Mouse (Mus musculus): ENCODE data around the gene Gm11444. TPM values are rescaled to one million over a fixed set of nuclear protein-coding genes. Genes with fewer than 3 reads are reported as not detected.

Gm11444 gene
- polyA plus RNA-seq, 1 experiment from 2014 or later: not detected

DNA sequence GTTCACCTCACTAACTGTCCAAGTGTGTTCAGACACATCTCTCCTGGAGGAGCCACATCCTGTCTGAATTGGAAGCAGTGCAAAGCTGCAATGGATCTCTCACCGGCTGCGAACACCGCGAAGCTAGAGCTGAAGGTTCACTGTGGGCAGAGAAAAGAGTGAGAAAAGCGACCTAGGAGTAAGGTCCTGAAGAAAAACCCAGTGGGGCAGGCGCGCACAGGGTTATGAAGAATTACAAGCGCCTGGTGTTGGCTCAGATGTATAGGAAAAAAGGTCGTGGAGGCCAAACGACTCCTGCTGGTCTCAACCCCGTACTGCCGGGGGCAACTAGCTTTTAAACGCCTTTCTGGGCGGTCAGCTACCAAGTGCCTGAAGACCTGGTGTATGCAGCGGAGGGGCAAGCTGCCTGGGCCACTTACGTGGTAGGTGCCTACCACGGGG, 19.2 kb downstream of the Gm11444 start:
- H3K9me3 ChIP-seq (ENCODE audit: control insufficient read depth, low read length): no peaks in the 10 kb centered on the region
- ATAC-seq (ENCODE audit: insufficient number of reproducible peaks, low FRiP score, low TSS enrichment, low read depth): no peak
- peak overlapping the region; percentile 61 for H3K4me3 ChIP-seq (ENCODE audit: low read depth, low read length)
- WGBS: under 1% methylated on average over 17 of the region's 17 CpGs
- peak; percentile 78 for DNase-seq (ENCODE audit: low spot score)
- H3K4me1 ChIP-seq (ENCODE audit: control insufficient read depth, insufficient read depth, low read length): peaks cover 31% of the 10 kb centered on the region
- H3K9ac ChIP-seq (ENCODE audit: low read length): peak overlapping the region; percentile 32
- H3K27me3 ChIP-seq (ENCODE audit: control insufficient read depth, insufficient read depth, low read length): peaks cover 80% of the 10 kb centered on the region
- peak overlapping the region; percentile 68 for H3K27ac ChIP-seq (replicated peaks; ENCODE audit: low read depth, low read length)
- H3K36me3 ChIP-seq (ENCODE audit: control insufficient read depth, insufficient read depth, low read length): no peaks in the 10 kb centered on the region
- peak overlapping the region; percentile 55 for H3K4me2 ChIP-seq (ENCODE audit: low read depth, severe bottlenecking)

GRCm38 (mm10) chr11:85829520-85830440, 20.4 kb downstream of the Gm11444 start:
- H3K4me1 ChIP-seq (ENCODE audit: control insufficient read depth, insufficient read depth, low read length): peaks cover 40% of the 10 kb centered on the region

DNA sequence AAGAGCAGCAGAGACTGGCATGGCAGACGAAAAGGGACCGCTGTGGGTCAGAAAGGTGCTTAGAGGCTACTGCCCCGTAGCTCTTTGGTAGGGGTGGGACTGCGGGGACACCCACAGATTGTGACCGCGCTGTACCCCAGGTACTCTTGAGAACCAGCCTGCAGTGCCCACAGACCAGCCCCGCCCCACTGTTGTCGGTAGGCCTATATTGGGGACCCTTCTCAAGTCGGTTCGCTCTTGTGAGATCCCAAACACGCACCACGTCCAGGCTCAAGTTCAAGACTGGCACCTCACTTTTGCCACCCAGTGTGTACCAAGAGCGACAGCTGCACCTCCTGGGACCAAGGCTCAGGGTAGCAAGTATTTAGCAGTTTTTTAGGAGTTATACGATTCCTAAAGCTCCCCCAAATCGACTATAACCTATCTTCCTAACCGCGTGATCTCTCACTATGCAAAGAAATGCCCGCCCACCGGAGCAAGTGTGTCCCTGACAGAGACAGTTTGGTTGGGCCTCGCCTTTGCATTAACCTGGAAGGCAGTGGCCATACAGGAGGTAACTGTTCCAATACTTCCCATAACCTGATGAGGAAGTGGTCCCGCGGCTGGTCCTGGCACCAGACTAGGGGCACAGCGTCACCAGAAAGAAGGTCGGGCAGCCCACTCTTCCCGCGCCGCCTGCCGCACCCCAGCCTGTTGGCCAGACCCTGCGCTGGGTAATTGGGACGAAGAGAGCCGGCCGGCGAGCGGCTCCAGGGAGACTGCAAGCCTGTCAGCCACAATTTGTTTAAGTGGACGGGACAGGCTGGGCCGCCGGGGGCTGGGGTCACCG, 21.2 kb downstream of the Gm11444 start:
- peak overlapping the region; percentile 55 for H3K4me2 ChIP-seq (ENCODE audit: low read depth, severe bottlenecking)
- H3K9me3 ChIP-seq (ENCODE audit: control insufficient read depth, low read length): no peaks in the 10 kb centered on the region
- H3K4me3 ChIP-seq (ENCODE audit: low read depth, low read length): peak overlapping the region; percentile 12; the same call in 1 of the 2 replicates
- ATAC-seq (ENCODE audit: insufficient number of reproducible peaks, low FRiP score, low TSS enrichment, low read depth) (no peak), DNase-seq (ENCODE audit: low spot score) (peak; percentile 64)
- 0 out of 2 replicates have a peak overlapping the region, but pooled peaks have one; percentile 68 for H3K27ac ChIP-seq (replicated peaks; ENCODE audit: low read depth, low read length)
- peaks cover 72% of the 10 kb centered on the region for H3K27me3 ChIP-seq (ENCODE audit: control insufficient read depth, insufficient read depth, low read length)
- WGBS: 5% methylated on average over 38 of the region's 38 CpGs
- peaks cover 46% of the 10 kb centered on the region for H3K4me1 ChIP-seq (ENCODE audit: control insufficient read depth, insufficient read depth, low read length)
- no peaks in the 10 kb centered on the region for H3K36me3 ChIP-seq (ENCODE audit: control insufficient read depth, insufficient read depth, low read length)
- H3K9ac ChIP-seq (ENCODE audit: low read length): peak overlapping the region; percentile 32; the same call in 1 of the 2 replicates

More at GRCm38 (mm10) chr11:85829520-85830440, 20.4 kb downstream of the Gm11444 start:
- WGBS: under 1% methylated on average over 61 of the region's 61 CpGs
- Histone ChIP-seq H3K9me3 (ENCODE audit: control insufficient read depth, low read length) (no peaks in the 10 kb centered on the region), H3K4me3 (ENCODE audit: low read depth, low read length) (peak overlapping the region; percentile 61), H3K27ac (replicated peaks; ENCODE audit: low read depth, low read length) (peak overlapping the region; percentile 68), H3K36me3 (ENCODE audit: control insufficient read depth, insufficient read depth, low read length) (no peaks in the 10 kb centered on the region), H3K27me3 (ENCODE audit: control insufficient read depth, insufficient read depth, low read length) (peaks cover 77% of the 10 kb centered on the region), H3K4me2 (ENCODE audit: low read depth, severe bottlenecking) (peak overlapping the region; percentile 55), H3K9ac (ENCODE audit: low read length) (peak overlapping the region; percentile 44)
- DNase-seq (ENCODE audit: low spot score) (peak; percentile 74), ATAC-seq (ENCODE audit: insufficient number of reproducible peaks, low FRiP score, low TSS enrichment, low read depth) (peak; percentile 15; the same call in 1 of the 2 replicates)

- Histone ChIP-seq H3K27me3 (ENCODE audit: control insufficient read depth, insufficient read depth, low read length) (peaks cover 68% of the 10 kb centered on the region), H3K9me3 (ENCODE audit: control insufficient read depth, low read length) (no peaks in the 10 kb centered on the region), H3K27ac (replicated peaks; ENCODE audit: low read depth, low read length) (no peak overlapping the region), H3K9ac (ENCODE audit: low read length) (no peak overlapping the region), H3K4me2 (ENCODE audit: low read depth, severe bottlenecking) (no peak overlapping the region), H3K4me3 (ENCODE audit: low read depth, low read length) (no peak overlapping the region), H3K4me1 (ENCODE audit: control insufficient read depth, insufficient read depth, low read length) (peaks cover 43% of the 10 kb centered on the region), H3K36me3 (ENCODE audit: control insufficient read depth, insufficient read depth, low read length) (no peaks in the 10 kb centered on the region)
- 8% methylated on average over 9 of the region's 9 CpGs for WGBS
- no peak for ATAC-seq (ENCODE audit: insufficient number of reproducible peaks, low FRiP score, low TSS enrichment, low read depth)
- no peak for DNase-seq (ENCODE audit: low spot score)
Observed at GRCm38 (mm10) chr11:85827342-85827741, 22.8 kb downstream of the Gm11444 start.

- Histone ChIP-seq H3K27me3 (ENCODE audit: control insufficient read depth, insufficient read depth, low read length) (peaks cover 55% of the 10 kb centered on the region), H3K4me2 (ENCODE audit: low read depth, severe bottlenecking) (no peak overlapping the region), H3K27ac (replicated peaks; ENCODE audit: low read depth, low read length) (no peak overlapping the region), H3K4me3 (ENCODE audit: low read depth, low read length) (no peak overlapping the region), H3K9ac (ENCODE audit: low read length) (no peak overlapping the region), H3K9me3 (ENCODE audit: control insufficient read depth, low read length) (no peaks in the 10 kb centered on the region), H3K36me3 (ENCODE audit: control insufficient read depth, insufficient read depth, low read length) (no peaks in the 10 kb centered on the region), H3K4me1 (ENCODE audit: control insufficient read depth, insufficient read depth, low read length) (peaks cover 44% of the 10 kb centered on the region)
- ATAC-seq (ENCODE audit: insufficient number of reproducible peaks, low FRiP score, low TSS enrichment, low read depth) (no peak), DNase-seq (ENCODE audit: low spot score) (no peak)
- 35% methylated on average over 7 of the region's 7 CpGs for WGBS
Observed at GRCm38 (mm10) chr11:85825823-85826222, 24.3 kb downstream of the Gm11444 start.

DNA sequence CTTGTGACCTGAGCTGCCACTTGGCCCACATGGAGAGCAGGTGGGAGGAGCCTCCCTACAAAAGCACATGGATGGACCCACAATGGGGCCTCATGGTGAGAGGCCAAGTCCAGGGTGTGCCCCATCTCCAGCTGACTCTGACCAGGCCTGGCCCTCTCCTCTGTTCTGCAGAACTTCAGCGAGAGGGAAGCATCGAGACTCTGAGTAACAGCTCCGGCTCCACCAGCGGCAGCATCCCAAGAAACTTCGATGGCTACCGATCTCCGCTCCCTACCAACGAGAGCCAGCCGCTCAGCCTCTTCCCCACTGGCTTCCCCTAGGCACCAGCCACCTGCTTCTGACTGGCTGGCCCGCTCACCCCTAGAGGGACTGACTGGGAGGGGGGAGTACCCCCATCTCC, 25.1 kb downstream of the Gm11444 start:
- ATAC-seq (ENCODE audit: insufficient number of reproducible peaks, low FRiP score, low TSS enrichment, low read depth) (no peak), DNase-seq (ENCODE audit: low spot score) (no peak)
- Histone ChIP-seq H3K4me1 (ENCODE audit: control insufficient read depth, insufficient read depth, low read length) (peaks cover 42% of the 10 kb centered on the region), H3K4me2 (ENCODE audit: low read depth, severe bottlenecking) (no peak overlapping the region), H3K9me3 (ENCODE audit: control insufficient read depth, low read length) (no peaks in the 10 kb centered on the region), H3K27me3 (ENCODE audit: control insufficient read depth, insufficient read depth, low read length) (peaks cover 47% of the 10 kb centered on the region), H3K36me3 (ENCODE audit: control insufficient read depth, insufficient read depth, low read length) (no peaks in the 10 kb centered on the region), H3K4me3 (ENCODE audit: low read depth, low read length) (no peak overlapping the region), H3K27ac (replicated peaks; ENCODE audit: low read depth, low read length) (no peak overlapping the region), H3K9ac (ENCODE audit: low read length) (no peak overlapping the region)
- 76% methylated on average over 10 of the region's 10 CpGs for WGBS

DNA sequence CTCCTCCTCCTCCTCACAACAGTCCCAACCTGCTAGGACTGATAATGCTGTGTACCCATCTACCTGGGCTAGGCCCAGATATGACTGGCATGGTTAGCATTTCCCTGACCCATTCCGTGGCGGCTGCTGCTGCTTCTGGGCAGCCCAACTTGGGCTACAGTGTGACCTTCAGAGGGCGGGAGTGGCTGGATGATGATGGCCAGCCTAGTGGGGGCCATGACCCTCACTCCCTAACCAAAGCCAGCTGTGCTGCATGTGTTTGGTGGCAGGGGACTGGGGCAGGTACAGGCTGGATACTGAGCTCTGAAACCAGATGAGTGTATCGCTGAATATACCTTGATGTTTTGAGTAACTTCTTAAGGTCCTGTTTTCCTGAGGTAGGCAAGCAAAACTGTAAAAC, 26.3 kb downstream of the Gm11444 start:
- DNase-seq (ENCODE audit: low spot score): no peak
- 27% methylated on average over 4 of the region's 4 CpGs for WGBS
- Histone ChIP-seq H3K4me2 (ENCODE audit: low read depth, severe bottlenecking) (no peak overlapping the region), H3K27ac (replicated peaks; ENCODE audit: low read depth, low read length) (no peak overlapping the region), H3K27me3 (ENCODE audit: control insufficient read depth, insufficient read depth, low read length) (peaks cover 36% of the 10 kb centered on the region), H3K9me3 (ENCODE audit: control insufficient read depth, low read length) (no peaks in the 10 kb centered on the region), H3K36me3 (ENCODE audit: control insufficient read depth, insufficient read depth, low read length) (no peaks in the 10 kb centered on the region), H3K9ac (ENCODE audit: low read length) (no peak overlapping the region), H3K4me3 (ENCODE audit: low read depth, low read length) (no peak overlapping the region), H3K4me1 (ENCODE audit: control insufficient read depth, insufficient read depth, low read length) (peaks cover 40% of the 10 kb centered on the region)
- ATAC-seq (ENCODE audit: insufficient number of reproducible peaks, low FRiP score, low TSS enrichment, low read depth): no peak

- 9% methylated on average over 6 of the region's 6 CpGs for whole genome bisulfite sequencing
- ATAC-seq (ENCODE audit: insufficient number of reproducible peaks, low FRiP score, low TSS enrichment, low read depth) (no peak), DNase-seq (ENCODE audit: low spot score) (peak; percentile 94)
- peaks cover 31% of the 10 kb centered on the region for H3K27me3 ChIP-seq (ENCODE audit: control insufficient read depth, insufficient read depth, low read length)
- H3K4me3 ChIP-seq (ENCODE audit: low read depth, low read length): no peak overlapping the region
- H3K27ac ChIP-seq (replicated peaks; ENCODE audit: low read depth, low read length): no peak overlapping the region
- H3K9ac ChIP-seq (ENCODE audit: low read length): no peak overlapping the region
- no peaks in the 10 kb centered on the region for H3K9me3 ChIP-seq (ENCODE audit: control insufficient read depth, low read length)
- H3K4me2 ChIP-seq (ENCODE audit: low read depth, severe bottlenecking): no peak overlapping the region
- no peaks in the 10 kb centered on the region for H3K36me3 ChIP-seq (ENCODE audit: control insufficient read depth, insufficient read depth, low read length)
- peaks cover 42% of the 10 kb centered on the region for H3K4me1 ChIP-seq (ENCODE audit: control insufficient read depth, insufficient read depth, low read length)
Observed at GRCm38 (mm10) chr11:85823181-85823580, 27.0 kb downstream of the Gm11444 start.
